Mouse (Mus musculus): ENCODE measurements at regions not wholly inside any gene's neighbourhood (a gene's known extent, or its start where the extent isn't known, plus 50 kb on each side); places are given as distances from the start of the nearest gene placed in this dataset.

GRCm38 (mm10) chr10:70372411-70373136 lies 67.7 kb upstream of the Fam13c start:
- ATAC-seq: no peak
- H3K4me2 ChIP-seq (ENCODE audit: low read length): no peak overlapping the region
- H3K4me1 ChIP-seq (ENCODE audit: control insufficient read depth, insufficient read depth, low read depth, low read length): no peaks in the 10 kb centered on the region
- WGBS: 84% methylated on average over 6 of the region's 6 CpGs
- H3K27me3 ChIP-seq (replicated peaks; ENCODE audit: control insufficient read depth, insufficient read depth, low read length): no peaks in the 10 kb centered on the region
- no peak overlapping the region for H3K9ac ChIP-seq (ENCODE audit: low read depth, low read length)
- H3K9me3 ChIP-seq (ENCODE audit: control insufficient read depth, low read length): no peaks in the 10 kb centered on the region
- no peak overlapping the region for H3K4me3 ChIP-seq (ENCODE audit: low read length)
- H3K36me3 ChIP-seq (ENCODE audit: control insufficient read depth, insufficient read depth, low read length): no peaks in the 10 kb centered on the region
- no peak overlapping the region for H3K27ac ChIP-seq (ENCODE audit: low read depth, low read length)

- no peak overlapping the region for H3K27ac ChIP-seq (ENCODE audit: low read depth, low read length)
- no peak overlapping the region for H3K4me2 ChIP-seq (ENCODE audit: low read length)
- H3K4me3 ChIP-seq (ENCODE audit: low read length): no peak overlapping the region
- no peaks in the 10 kb centered on the region for H3K27me3 ChIP-seq (replicated peaks; ENCODE audit: control insufficient read depth, insufficient read depth, low read length)
- no peaks in the 10 kb centered on the region for H3K9me3 ChIP-seq (ENCODE audit: control insufficient read depth, low read length)
- no peaks in the 10 kb centered on the region for H3K36me3 ChIP-seq (ENCODE audit: control insufficient read depth, insufficient read depth, low read length)
- no peaks in the 10 kb centered on the region for H3K4me1 ChIP-seq (ENCODE audit: control insufficient read depth, insufficient read depth, low read depth, low read length)
- ATAC-seq: no peak
- 86% methylated on average over 8 of the region's 8 CpGs for WGBS
- no peak overlapping the region for H3K9ac ChIP-seq (ENCODE audit: low read depth, low read length)
These were observed 67.1 kb upstream of the Fam13c start for GRCm38 (mm10) chr10:70373207-70373606.

GRCm38 (mm10) chr10:70373836-70374235 lies 66.4 kb upstream of the Fam13c start:
- WGBS: 89% methylated on average over 5 of the region's 5 CpGs
- Histone ChIP-seq H3K4me3 (ENCODE audit: low read length) (no peak overlapping the region), H3K9ac (ENCODE audit: low read depth, low read length) (no peak overlapping the region), H3K4me2 (ENCODE audit: low read length) (no peak overlapping the region), H3K4me1 (ENCODE audit: control insufficient read depth, insufficient read depth, low read depth, low read length) (no peaks in the 10 kb centered on the region), H3K9me3 (ENCODE audit: control insufficient read depth, low read length) (no peaks in the 10 kb centered on the region), H3K36me3 (ENCODE audit: control insufficient read depth, insufficient read depth, low read length) (no peaks in the 10 kb centered on the region), H3K27me3 (replicated peaks; ENCODE audit: control insufficient read depth, insufficient read depth, low read length) (no peaks in the 10 kb centered on the region), H3K27ac (ENCODE audit: low read depth, low read length) (no peak overlapping the region)
- ATAC-seq: no peak

- WGBS: 75% methylated on average over 7 of the region's 7 CpGs
These were observed 65.6 kb upstream of the Fam13c start for GRCm38 (mm10) chr10:70374726-70375125.

GRCm38 (mm10) chr10:70380041-70380651 lies 60.1 kb upstream of the Fam13c start:
- Histone ChIP-seq H3K9me3 (ENCODE audit: control insufficient read depth, low read length) (no peaks in the 10 kb centered on the region), H3K27me3 (replicated peaks; ENCODE audit: control insufficient read depth, insufficient read depth, low read length) (no peaks in the 10 kb centered on the region), H3K27ac (ENCODE audit: low read depth, low read length) (no peak overlapping the region), H3K36me3 (ENCODE audit: control insufficient read depth, insufficient read depth, low read length) (no peaks in the 10 kb centered on the region), H3K9ac (ENCODE audit: low read depth, low read length) (no peak overlapping the region), H3K4me3 (ENCODE audit: low read length) (no peak overlapping the region), H3K4me2 (ENCODE audit: low read length) (no peak overlapping the region), H3K4me1 (ENCODE audit: control insufficient read depth, insufficient read depth, low read depth, low read length) (no peaks in the 10 kb centered on the region)
- peak; percentile 80 for ATAC-seq
- WGBS: 23% methylated on average over 7 of the region's 7 CpGs

More at GRCm38 (mm10) chr10:70374726-70375125, 65.6 kb upstream of the Fam13c start:
- H3K27ac ChIP-seq (ENCODE audit: low read depth, low read length): no peak overlapping the region
- no peaks in the 10 kb centered on the region for H3K9me3 ChIP-seq (ENCODE audit: control insufficient read depth, low read length)
- no peaks in the 10 kb centered on the region for H3K27me3 ChIP-seq (replicated peaks; ENCODE audit: control insufficient read depth, insufficient read depth, low read length)
- no peak overlapping the region for H3K4me2 ChIP-seq (ENCODE audit: low read length)
- H3K9ac ChIP-seq (ENCODE audit: low read depth, low read length): no peak overlapping the region
- no peak for ATAC-seq
- no peaks in the 10 kb centered on the region for H3K36me3 ChIP-seq (ENCODE audit: control insufficient read depth, insufficient read depth, low read length)
- H3K4me3 ChIP-seq (ENCODE audit: low read length): no peak overlapping the region
- H3K4me1 ChIP-seq (ENCODE audit: control insufficient read depth, insufficient read depth, low read depth, low read length): no peaks in the 10 kb centered on the region

GRCm38 (mm10) chr10:70384689-70385088 lies 55.6 kb upstream of the Fam13c start:
- WGBS: 88% methylated on average over 4 of the region's 4 CpGs
- Histone ChIP-seq H3K36me3 (ENCODE audit: control insufficient read depth, insufficient read depth, low read length) (no peaks in the 10 kb centered on the region), H3K4me1 (ENCODE audit: control insufficient read depth, insufficient read depth, low read depth, low read length) (no peaks in the 10 kb centered on the region), H3K9me3 (ENCODE audit: control insufficient read depth, low read length) (no peaks in the 10 kb centered on the region), H3K9ac (ENCODE audit: low read depth, low read length) (no peak overlapping the region), H3K27me3 (replicated peaks; ENCODE audit: control insufficient read depth, insufficient read depth, low read length) (no peaks in the 10 kb centered on the region), H3K27ac (ENCODE audit: low read depth, low read length) (no peak overlapping the region), H3K4me2 (ENCODE audit: low read length) (no peak overlapping the region), H3K4me3 (ENCODE audit: low read length) (no peak overlapping the region)
- no peak for ATAC-seq

- Histone ChIP-seq H3K9ac (ENCODE audit: low read depth, low read length) (no peak overlapping the region), H3K27me3 (replicated peaks; ENCODE audit: control insufficient read depth, insufficient read depth, low read length) (no peaks in the 10 kb centered on the region), H3K4me1 (ENCODE audit: control insufficient read depth, insufficient read depth, low read depth, low read length) (no peaks in the 10 kb centered on the region), H3K4me2 (ENCODE audit: low read length) (no peak overlapping the region), H3K4me3 (ENCODE audit: low read length) (no peak overlapping the region), H3K36me3 (ENCODE audit: control insufficient read depth, insufficient read depth, low read length) (no peaks in the 10 kb centered on the region), H3K9me3 (ENCODE audit: control insufficient read depth, low read length) (no peaks in the 10 kb centered on the region), H3K27ac (ENCODE audit: low read depth, low read length) (no peak overlapping the region)
- ATAC-seq: no peak
- 88% methylated on average over 5 of the region's 5 CpGs for WGBS
These were observed 52.6 kb upstream of the Fam13c start for GRCm38 (mm10) chr10:70387729-70388128.
